Mouse (Mus musculus): Measurements from ENCODE around the gene Snap29.

- TF ChIP-seq CTCF (IDR thresholded peaks at IDR 0.05; ENCODE audit: control insufficient read depth, insufficient read depth, insufficient replicate concordance, low read depth, low read length) (no peak), POLR2A (IDR thresholded peaks at IDR 0.05; ENCODE audit: control insufficient read depth, low read depth, low read length) (no peak; the same call in 1 of the 2 replicates)
Measured at GRCm38 (mm10) chr16:17405271-17405696, 502 bp upstream of the Snap29 start.

Measured in testis, adult 2 months (tissue).